Mouse (Mus musculus) lung, postnatal 0 days (tissue): ENCODE measurements around the gene Abhd16b.

Source experiments
- CTCF ChIP-seq: IDR thresholded peaks from 2 replicates; pipeline ENCODE4 v1.5.1; 2016; ENCODE audit warnings: antibody characterized with exemption, mild to moderate bottlenecking
- EP300 ChIP-seq: IDR thresholded peaks from 2 replicates; pipeline ENCODE4 v1.6.1; 2016; ENCODE audit warnings: antibody characterized with exemption, mild to moderate bottlenecking, control low read depth

DNA sequence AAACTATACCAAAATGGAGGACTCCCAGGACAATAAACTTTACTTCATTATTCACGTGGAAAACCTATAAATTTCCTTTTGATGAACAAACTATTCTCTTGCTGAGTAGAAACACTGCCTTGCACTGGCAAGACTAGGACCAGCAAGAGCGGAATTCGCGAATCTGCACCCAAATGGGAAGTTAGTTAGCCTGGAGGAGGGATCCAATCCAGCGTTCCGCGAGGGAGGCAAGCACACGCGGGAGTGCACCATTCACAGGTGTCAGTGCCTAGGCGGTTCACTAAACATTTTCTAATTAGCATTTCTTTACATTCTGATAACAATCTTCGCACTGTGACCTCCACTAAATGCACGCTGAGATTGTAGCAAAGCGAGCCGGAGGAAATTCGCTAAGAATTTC is 35.2 kb upstream of the Abhd16b start:
- TF ChIP-seq EP300 (no peak), CTCF (no peak)
